Mouse (Mus musculus): ENCODE results near the gene Tex9.

Tex9 gene

DNA sequence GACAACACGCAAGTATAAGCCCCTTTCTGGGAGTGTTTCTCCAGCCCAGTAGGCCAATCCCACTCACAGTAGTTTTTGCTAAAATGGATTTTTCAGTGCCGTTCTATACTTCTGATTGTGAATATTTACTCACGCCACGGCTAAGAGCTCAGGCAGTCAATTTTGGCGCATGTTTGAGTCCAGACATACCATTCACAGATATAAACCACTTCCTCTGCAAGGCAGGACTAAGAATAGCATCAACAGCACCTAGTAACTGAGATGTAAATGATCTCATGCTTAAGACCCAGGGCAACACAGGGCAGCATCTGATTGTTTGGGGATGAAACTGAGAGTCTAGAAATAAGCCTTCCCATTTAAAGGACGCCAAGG lies at the start of gene Tex9:
Tex9 (minus strand) TSS at position 19 of the 372 bp plus-strand sequence.
- DNase-seq = no peak

DNA sequence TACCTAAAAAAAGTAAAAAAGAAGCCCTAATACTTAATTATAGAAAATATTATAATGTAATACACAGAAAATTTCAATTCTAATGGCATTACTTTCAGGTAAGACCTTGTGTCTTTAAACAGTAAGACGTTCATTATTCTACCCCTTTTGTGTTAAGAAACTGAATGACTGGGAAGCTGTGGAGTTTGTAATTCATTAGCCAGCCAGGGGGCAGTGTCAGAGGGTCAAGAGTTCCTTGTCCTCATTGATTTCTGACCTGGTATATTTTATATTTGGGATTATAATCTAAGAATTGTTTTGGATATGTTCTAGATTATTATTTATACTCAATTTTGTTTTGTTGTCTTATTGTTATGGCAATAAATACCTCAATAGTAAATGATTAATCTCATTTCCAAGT lies 45.1 kb upstream of the Tex9 start:
- DNase-seq = no peak

DNA sequence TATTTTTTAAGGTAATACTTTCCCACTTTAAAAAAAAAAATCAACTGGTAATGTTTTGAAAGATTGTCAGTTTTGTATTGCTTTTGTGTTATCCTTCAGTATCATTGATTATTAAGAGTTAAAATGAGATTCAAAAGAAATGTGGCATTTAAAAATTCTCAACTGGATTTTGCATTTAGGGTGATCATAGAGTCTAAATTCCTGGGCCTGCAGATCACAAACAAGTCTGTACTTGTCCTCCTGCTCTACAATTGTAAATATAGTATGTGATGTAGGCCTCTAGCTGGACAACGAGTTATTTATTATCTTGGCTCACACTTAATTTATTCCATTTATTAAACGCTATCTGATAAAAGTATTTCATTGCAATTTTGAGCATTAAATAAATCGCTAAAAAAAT lies 43.4 kb upstream of the Tex9 start:
- no peak for DNase-seq

DNA sequence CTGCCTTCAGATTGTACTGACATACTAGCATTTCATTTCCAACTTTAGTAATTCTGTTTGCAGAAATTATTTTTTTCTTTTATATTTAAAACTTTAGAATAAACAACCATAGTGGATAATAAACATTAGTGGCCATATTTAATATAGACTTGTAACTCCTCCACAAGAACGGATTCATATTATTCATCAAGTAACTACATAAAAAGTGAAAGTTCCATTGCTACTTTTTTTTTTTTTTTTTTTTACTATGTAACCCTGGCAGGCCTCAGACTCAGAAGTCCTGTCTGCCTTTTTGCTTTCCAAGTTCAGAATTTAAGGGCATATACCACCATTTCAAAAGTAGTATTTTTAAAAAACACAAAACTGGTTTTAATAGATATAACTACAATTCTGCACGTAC lies 43.0 kb upstream of the Tex9 start:
- no peak for DNase-seq

DNA sequence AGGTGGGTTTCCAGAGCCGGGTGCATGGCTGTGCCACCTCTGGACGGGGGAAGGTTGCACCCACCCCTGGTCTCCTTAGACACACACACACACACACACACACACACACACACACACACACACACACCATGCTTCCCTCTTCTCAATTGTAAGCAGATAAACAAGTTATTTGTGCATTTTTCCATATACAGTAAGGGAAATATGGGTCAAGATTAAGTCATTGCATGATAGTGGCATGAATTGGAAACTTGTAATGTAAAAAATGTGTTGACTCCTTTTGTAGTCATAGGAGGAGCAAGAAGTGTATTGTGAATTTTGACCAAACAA lies 41.0 kb upstream of the Tex9 start:
- no peak for DNase-seq

DNA sequence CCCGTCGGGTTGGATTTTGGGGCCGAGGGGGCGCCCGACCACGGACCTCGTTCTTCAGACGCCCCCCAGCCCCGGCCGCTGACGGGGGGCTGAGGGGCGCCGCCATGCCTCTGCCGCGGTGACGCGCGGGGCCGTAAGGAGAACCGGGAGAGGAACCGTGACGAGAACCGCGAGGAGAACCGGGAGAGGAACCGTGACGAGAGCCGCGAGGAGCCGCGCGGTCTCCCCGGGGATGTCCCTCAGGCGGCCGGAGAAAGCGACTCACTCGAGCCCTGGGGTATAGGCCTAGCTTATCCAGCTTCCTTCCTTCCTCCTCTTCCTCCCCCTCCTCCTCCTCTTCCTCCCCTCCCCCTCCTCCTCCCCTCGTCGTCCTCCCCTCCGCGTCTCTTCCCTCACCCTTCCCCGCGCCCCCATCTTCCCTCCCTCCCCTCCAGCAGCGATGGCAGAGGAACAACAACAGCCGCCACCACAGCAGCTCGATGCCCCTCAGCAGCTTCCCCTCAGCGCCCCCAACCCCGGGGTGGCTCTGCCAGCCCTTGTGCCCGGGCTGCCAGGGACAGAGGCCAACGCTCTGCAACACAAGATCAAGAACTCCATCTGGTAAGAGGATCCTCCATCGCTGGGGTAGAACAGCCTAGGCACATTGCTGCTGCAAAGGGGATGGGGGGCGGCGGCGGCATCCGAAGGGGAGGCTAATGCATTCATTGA lies 40.5 kb upstream of the Tex9 start:
- DNase-seq = peak; percentile 47

DNA sequence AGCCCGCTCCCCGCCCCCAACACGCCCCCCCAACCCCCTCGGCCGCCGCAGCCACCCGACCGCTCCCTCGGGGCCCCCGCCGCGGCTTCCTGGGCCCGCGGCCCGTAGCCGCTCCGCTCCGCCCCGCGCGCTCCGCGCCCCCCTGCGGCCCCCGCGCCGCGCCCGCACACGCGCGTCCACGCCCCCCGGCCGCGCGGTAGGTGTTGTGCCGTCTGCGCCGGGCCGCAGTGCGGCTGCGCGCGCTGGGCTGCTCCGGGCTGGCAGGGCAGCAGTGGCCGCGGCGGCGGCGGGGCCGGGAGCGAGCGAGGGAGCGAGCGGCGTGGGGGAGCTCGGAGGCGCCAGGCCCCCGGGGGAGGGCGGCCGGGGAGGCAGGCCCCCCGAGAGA lies 40.0 kb upstream of the Tex9 start, which contains the start of gene Rfx7:
Rfx7 (plus strand) TSS at position 245 of the 385 bp plus-strand sequence.
- peak; percentile 82 for DNase-seq

DNA sequence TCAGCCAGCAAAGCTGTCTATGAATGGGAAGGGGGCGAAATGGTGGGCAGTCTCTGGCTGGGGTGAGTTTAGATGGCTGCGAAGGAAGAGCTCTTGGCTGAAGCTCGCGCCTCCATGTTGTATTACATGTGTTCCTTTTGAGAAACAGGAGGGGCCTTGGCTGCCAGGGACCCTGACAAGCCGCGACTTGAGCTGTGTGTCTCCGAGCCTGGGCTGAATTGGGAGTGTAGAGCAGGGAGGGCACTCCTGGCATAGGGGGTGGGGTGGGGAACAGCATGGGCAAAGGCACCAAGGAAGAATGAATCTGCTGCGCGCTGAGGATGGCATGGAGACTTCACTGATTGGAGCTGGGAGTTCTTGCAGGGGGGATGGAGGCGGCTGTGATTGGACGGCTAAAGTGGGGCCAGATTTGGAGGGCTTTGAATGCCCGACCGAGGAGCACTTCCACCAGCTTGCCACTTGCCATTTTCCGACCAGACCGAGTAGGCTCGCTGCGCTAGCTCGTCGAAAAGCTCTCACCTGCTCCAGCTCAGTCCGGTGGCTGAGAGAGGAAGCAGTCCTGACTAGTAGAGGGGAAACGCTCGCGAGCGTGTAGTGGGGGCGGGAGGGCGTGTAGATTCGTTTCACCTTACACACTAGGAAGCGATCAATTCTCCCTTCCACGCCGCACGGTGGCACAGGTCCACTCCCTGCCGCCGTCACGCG lies 39.4 kb upstream of the Tex9 start:
- DNase-seq = peak; percentile 83

DNA sequence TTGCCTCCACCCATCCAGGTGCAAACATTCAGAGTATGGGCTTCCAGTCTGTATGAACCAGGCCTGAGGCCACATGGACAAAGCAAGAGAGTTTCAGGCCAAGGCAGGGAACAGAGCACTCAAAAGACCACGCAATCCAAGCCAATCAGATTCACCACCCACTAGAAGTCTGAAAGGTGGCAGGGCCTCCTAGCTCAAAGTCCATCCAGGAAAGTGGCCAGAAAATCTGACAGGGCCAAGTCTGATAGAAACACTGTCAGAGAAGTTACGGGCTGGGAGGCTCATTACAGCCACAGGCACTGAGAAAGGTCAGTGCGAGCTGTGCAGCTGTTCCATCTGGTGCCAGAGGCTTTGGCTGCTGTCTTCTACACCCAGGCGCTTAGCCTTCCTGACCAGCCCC lies 38.8 kb upstream of the Tex9 start:
- DNase-seq = peak; percentile 6

DNA sequence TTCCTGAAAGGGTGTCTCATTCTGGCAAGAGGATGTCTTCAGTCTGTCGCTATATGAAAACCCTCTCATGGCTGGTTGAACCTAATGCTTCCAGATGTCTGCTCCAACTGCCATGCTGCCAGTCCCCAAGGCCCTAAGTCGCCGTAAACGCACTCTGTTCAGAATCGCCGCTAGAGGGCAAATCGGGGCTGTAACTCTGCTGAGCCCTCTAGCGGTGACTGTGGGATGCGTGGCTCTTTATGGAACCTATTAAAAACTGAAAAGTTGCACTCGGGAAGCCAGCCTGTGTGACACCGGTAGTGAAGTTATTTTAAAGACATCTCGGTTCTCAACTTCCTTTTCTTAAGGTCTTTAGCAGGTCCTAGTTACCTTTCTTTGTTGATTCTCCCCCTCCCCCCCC lies 38.2 kb upstream of the Tex9 start:
- peak; percentile 81 for DNase-seq

DNA sequence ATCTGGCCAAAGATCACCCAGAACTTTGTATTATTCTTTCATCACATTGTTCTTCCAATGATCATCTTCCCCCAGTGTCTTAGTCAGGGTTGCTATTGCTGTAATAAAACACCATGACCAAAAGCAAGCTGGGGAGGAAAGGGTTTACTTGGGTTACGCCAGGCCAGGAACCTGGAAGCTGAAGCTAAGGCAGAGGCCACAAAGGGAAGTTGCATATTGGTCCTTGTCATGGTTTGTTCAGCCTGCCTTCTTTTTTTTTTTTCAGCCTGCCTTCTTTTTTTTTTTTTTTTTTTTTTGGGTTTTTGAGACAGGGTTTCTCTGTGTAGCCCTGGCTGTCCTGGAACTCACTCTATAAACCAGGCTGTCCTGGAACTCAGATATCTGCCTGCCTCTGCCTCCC lies 34.1 kb upstream of the Tex9 start:
- no peak for DNase-seq

DNA sequence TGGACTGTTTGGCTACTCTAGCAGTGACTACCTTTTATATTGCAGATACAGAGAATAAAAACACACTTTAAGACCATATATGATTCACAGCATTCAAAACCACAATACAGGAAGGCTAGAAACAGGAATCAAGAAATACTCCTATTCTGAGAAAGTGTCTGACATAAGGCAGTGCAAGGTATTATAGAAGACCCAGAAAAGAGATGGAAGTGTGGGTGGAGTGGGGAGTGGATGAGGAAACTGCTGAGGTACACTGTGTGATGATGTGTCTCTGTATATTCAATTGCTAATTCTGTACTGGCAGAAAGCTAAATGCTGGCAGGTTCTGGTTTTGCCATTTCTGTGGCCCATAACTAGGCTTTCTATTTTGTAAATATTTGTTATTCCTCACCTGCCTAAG lies 28.8 kb upstream of the Tex9 start:
- no peak for DNase-seq

DNA sequence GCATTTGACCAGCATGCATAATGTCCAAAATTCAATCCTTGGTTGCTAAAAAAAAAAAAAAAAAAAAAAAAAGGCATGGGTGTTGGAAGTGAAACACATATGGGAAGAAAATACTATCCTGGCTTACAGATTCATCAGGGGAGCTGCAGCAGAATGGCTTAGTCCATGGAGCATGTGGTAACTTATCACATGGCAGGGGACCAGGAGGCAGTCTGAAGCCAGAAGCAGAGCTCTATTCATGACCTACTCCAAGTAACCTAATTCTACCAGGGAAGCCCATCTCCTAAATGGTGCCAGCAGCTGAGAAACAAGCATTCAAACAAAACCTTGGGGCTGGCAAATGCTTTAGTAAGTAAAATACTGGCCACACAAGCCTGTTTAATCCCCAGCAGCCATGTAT lies 27.2 kb upstream of the Tex9 start:
- DNase-seq = no peak

DNA sequence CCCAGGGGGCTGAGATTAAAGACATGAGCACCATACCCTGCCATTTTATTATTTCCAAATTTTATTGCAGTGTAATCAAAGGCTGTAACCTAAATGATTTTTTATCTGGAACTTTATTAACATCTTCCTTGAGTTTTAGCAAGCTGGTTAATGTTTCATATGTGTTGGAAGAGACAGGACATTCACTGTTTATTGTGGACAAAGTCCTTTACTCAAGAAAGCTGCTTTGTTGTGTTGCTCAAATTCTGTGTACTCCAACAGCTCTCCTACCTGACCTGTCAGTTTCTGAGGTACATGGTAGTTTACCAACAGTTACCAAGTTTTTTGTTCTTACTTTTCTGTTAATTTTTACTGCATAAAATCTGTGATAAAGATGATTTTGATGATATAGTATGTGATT lies 23.4 kb upstream of the Tex9 start:
- no peak for DNase-seq

DNA sequence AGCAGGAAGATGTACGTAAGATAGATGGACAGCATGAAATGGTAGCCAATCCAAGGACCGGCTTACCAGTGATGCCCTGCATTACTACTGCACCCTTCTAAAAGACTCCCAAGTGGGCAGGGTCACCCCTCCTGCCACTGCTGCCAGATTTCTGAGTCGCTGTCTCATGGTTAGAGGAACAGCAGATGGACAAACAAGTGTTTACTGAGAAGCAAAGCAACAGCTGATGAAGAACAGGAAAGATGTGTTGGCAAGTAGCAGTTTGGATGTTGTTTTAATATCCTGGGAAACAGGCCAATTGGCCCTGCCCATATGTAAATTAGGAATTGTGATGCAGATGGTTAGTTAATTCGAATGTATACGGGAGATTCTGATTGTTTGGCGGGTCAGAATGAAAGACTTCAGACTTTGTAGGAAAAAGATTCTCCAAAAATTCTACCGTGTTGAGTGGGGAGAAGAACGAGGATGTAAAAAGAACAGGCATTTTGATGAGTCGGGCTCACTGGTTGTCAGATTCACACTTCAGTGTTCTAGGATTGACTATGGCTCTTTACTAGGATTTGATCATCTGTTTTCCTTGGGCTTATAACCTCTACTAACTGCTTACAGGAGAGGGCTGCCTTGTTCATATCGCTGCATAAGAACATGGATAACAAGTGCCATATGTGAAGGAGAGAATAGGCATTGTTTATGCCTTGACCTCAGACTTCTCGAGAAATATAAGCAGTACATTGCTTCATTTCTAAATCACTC lies 20.4 kb upstream of the Tex9 start:
- DNase-seq = no peak

DNA sequence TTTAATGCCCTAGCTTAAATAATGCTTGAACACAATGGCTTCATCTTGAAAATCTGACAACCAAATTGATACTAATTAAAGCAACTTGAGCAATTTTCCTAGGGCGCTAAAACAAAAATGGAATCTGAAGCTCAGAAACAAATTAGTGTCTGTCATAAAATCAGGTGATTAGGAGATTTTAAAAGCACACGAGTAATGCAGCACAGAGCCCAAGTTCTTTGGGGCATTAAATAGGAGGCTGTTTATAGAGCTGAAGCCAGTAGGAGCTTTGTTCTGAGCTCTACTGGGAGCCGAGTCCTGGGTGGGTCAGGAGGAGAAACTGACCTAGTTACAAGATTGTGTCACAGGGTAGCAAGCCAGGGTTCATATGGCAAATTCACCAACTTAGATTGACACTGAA lies 5.2 kb upstream of the Tex9 start:
- DNase-seq = no peak

DNA sequence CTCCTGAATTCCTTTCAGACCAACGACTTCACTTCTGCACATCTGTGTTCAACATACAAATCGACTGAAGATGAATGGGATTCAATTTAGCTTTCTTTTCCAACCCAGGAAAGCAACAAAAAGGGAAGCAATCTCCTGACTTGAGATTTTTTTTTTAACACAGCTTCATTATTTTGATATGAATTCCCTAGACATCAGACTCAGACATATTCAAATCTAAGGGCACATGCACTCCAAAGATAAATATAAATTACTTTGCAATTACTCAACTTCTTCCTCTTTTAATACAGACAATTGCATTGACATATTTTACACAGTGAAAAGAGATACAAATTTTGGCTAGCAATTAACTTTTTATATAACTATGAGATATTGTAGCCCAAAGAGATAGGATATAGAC lies 4.7 kb upstream of the Tex9 start:
- DNase-seq = no peak

DNA sequence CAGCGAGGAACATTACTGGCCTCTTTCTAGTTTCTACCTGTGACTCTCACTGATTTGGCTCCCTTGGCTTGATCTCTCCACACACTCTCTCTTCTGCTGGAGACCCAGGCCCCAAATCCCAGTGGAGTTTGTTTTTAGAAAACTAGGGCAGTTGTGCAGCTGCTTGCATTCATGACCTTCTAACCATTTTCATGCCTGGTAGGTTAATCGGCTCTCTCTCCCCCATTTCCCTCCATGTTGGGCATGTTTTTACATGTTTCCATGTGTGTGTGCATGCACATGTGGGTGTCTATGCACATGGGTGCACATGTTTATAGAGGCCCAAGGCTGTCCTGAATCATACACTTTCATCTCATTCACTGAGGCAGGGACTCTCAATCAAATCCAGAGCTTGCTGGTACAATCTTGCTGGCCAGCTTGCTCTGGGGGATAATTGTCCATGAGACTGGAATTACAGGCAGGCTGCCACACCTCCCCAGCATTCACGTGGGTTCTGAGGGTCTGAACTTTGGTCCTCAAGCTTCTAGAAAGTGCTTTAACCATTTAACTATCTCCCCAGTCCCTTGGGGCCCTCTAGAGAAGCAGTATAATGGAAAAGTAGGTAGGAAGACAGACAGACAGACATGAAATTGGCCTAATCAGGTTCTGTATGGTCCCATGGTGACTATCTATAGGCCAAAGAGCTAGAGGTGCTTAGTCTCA lies 2.1 kb upstream of the Tex9 start:
- no peak for DNase-seq

DNA sequence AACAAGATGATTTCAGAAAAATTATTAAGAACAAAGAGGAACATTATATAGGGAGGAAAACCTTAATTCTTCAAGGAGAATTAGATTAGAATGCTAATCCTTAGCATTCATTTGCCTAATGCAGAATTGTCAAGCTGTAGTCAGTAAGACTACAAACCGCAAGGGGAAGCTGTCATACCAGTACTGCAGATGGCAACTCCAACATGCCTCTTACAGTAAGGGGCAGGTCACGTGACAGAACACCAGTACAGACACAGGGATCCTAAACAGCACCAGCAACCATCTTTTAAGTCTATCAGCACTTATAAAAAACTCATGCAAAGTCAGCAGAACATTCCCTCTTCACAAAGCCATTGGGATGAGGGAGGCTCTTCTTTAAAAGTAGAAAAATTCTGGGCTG lies 1.5 kb upstream of the Tex9 start:
- no peak for DNase-seq

DNA sequence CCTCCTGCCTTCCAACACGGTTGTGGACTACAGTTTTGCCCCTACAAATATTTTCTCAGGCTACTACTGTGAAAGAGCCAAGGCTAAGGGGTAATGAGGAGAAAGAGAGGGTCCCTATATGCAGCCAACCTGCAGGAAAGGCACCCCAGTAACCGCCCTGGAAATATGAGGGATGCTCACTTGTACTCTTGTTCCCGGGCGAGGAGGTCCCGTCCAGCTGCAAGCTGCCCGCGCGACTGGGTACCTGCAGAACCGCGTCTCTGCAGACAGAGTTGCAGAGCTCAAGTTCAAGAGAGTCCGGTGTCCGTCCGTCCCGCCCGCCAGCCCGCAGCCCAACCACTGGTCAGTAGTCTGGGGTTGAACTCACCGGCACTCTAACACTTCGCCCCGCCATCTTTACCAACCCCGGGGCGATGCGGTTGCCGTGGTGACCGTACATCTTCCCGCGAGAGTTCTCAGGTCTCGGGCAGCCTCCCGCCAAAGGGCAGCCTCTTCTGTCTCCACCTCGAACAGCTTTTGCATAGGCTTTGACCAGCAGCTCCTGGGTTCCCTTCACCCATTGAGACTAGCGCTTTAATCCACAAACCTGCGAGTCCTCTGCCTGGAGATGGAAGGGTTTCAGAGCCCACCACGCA lies 336 bp downstream of the Tex9 start:
- peak; percentile 84 for DNase-seq

DNA sequence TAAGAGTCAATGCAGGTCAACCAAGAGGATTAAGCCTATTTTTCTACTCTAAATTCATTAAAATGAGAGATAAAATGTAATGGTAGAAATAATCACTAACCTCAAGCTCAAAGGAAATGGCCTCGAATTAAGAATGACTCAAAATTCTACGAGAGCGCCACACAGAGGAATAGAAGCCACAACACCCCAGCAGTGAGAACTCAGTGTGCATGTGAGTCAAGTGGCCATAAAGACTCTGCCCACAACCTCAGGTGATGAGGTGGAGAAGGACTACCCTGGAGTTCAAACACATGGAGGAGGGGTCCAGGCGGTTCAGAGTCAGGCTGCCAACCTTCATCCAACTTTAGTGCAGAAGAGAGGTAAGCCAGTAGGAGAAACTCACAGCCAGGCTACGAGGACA lies 2.9 kb downstream of the Tex9 start:
- DNase-seq = no peak

DNA sequence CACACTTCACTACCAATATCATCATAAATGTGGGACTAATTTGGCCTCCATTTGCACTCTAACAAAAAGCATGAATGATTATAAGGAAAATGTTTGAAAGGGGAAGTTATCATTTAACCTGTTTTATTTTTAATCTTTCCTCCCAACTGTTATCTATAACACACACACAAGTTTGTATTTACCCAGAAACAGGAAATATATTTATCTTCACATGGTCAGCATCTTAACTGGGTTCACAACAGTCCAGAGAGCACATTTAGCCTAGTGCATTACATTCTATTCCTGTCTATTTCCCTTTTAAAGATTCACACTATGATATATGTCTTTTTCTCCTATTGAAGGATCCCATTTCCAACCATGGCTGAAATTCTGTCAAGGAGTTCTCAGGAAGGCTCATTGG lies 3.5 kb downstream of the Tex9 start:
- DNase-seq = no peak

DNA sequence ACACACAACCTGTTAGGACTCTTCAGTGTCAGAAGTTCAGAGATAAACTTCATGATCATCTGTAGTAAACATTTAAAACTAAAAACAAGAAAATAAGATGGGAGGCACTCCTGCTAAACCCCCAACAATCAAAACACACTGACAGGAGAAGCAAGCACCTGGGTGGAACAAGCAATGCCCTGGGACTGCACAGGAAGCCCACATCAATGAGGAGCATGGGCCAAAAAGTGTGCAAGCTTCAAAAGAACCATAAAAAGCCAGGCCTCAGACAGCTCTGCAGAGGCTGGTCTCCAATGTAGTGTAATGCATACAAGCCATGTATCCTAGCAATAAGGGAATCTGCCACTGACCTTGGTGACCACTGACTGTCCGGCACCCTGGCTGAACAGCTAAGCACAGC lies 12.7 kb downstream of the Tex9 start:
- no peak for DNase-seq
